Mouse (Mus musculus) retina, adult 2 months (tissue): ENCODE data around the gene Zswim9.

Source experiments
- DNase-seq: peaks from one replicate; pipeline ENCODE4 v3.0.0-alpha.2; 2012; ENCODE audit warnings: low read depth, low spot score

Gene Zswim9

GRCm38 (mm10) chr7:13268749-13269260 lies 9.7 kb downstream of the Zswim9 start:
- DNase-seq: no peak

GRCm38 (mm10) chr7:13264396-13264795 lies 14.1 kb downstream of the Zswim9 start:
- no peak for DNase-seq

GRCm38 (mm10) chr7:13263851-13264250 lies 14.7 kb downstream of the Zswim9 start:
- no peak for DNase-seq

DNA sequence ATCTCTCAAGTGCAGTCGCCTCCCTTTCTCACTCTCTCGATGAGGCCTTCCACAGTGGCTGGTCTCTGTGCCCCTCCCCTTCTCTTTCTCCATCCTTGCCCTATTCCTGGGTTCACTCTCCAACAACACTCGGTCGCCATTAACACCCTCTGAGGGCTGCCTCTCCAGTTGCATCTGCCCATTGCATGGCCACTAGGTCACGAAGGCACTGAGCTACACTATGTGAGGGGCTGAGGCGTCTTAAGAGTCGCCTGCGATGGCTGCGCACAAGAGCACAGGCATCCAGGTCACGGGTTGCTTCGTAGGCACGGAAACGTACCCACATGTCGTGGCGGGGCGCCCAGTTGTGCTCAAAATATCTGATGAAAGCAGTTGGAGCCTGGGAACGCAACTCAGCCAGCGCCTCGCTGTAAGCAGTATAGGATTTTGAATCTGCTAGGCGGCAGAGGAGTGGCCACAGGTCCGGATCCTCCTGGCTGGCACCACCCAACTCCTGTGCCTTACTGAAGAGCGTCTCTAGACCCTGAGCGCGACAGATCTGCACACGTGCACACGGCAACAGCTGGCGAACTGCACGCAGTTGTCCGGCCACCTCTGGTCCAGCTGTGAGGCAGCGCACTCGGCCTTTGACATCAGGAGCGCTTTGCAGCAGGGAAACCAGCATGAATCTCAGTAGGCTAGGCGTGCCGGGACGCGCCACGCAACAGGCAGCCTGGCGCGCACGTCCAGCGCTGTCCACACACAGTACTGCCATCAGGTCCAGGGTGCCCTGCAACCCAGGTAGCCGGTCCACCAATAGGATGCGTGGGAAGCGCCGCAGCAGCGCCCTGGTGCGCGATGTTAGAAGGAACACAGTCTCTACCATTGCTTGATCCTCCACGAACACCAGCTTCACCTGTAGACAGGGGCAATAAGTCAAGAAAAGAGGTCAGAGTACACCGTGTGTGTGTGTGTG lies 17.5 kb downstream of the Zswim9 start:
- DNase-seq: no peak

GRCm38 (mm10) chr7:13212720-13213119 lies 65.8 kb downstream of the Zswim9 start, which contains the start of gene Vmn1r89:
TSS of gene Vmn1r89 (plus strand) at chr7:13213020.
- no peak for DNase-seq
